Mouse (Mus musculus) intestine, embryonic 14.5 days (tissue): ENCODE data around the gene Fntb. TPM values are rescaled to one million over a fixed set of nuclear protein-coding genes. Genes with fewer than 3 reads are reported as not detected.

Source experiments
- ATAC-seq: fragments of 200-750 bp; cut with Nextera tagmentation; replicated peaks from 2 replicates; pipeline ENCODE4 v1.8.0; 2017; ENCODE audit warnings: low read depth, moderate number of reproducible peaks, moderate TSS enrichment, moderate library complexity; ENCODE audit not compliant: low FRiP score, low TSS enrichment
- DNase-seq: peaks from one replicate; pipeline ENCODE4 v3.0.0-alpha.2; 2018; ENCODE audit warnings: low spot score
- H3K27ac ChIP-seq: fragments of 300-500 bp; sonication (generic); 2 replicates; pipeline ENCODE4 v1.5.1; 2014; ENCODE audit warnings: low read depth, mild to moderate bottlenecking, control low read depth
- H3K27me3 ChIP-seq: fragments of 300-500 bp; sonication (generic); replicated peaks from 2 replicates; pipeline ENCODE4 v1.6.1; 2014; ENCODE audit warnings: low read length, control low read depth; ENCODE audit not compliant: control insufficient read depth, insufficient read depth
- H3K36me3 ChIP-seq: fragments of 300-500 bp; sonication (generic); 2 replicates; pipeline ENCODE4 v1.6.1; 2014; ENCODE audit warnings: low read length, control low read depth; ENCODE audit not compliant: control insufficient read depth, insufficient read depth
- H3K4me1 ChIP-seq: fragments of 300-500 bp; sonication (generic); replicated peaks from 2 replicates; pipeline ENCODE4 v1.6.1; 2014; ENCODE audit warnings: low read length, control low read depth, mixed read lengths; ENCODE audit not compliant: control insufficient read depth, insufficient read depth
- H3K4me2 ChIP-seq: fragments of 300-500 bp; sonication (generic); 2 replicates; pipeline ENCODE4 v1.6.1; 2014; ENCODE audit warnings: low read length
- H3K4me3 ChIP-seq: fragments of 300-500 bp; sonication (generic); 2 replicates; pipeline ENCODE4 v1.5.1; 2014; ENCODE audit warnings: low read depth, low read length, control low read depth, mixed read lengths
- H3K9ac ChIP-seq: fragments of 300-500 bp; sonication (generic); 2 replicates; pipeline ENCODE4 v1.6.1; 2014; ENCODE audit warnings: mild to moderate bottlenecking, low read length
- H3K9me3 ChIP-seq: fragments of 300-500 bp; sonication (generic); 2 replicates; pipeline ENCODE4 v1.6.1; 2016; ENCODE audit warnings: low read length, control low read depth; ENCODE audit not compliant: control insufficient read depth
- WGBS: fragments of 180-500 bp; shearing (Covaris S2); extraction: QIAGEN DNeasy Blood & Tissue Kit; methylation state at CpG from one replicate; pipeline ENCODE4 v1.1.7; 2014; 5-methylcytosine and 5-hydroxymethylcytosine counted together
- polyA plus RNA-seq: library from polyadenylated mRNA; unstranded; fragments of >200 nt; fragmentation: Nextera tagmentation; extraction: Ambion mirVana; gene quantifications from 2 replicates; pipeline ENCODE4 v1.2.1, GENCODE M21; 2014

Fntb gene
- polyA plus RNA-seq, 1 experiment from 2014 or later, result 39.3 TPM

- Histone ChIP-seq H3K4me1 (no peaks in the 10 kb centered on the region), H3K9ac (no peak overlapping the region), H3K9me3 (no peaks in the 10 kb centered on the region), H3K27ac (no peak overlapping the region), H3K36me3 (peaks cover 97% of the 10 kb centered on the region), H3K4me3 (no peak overlapping the region), H3K27me3 (no peaks in the 10 kb centered on the region), H3K4me2 (no peak overlapping the region)
- ATAC-seq (no peak), DNase-seq (no peak)
- 87% methylated on average over 2 of the region's 2 CpGs for WGBS
These were observed 182.8 kb downstream of the Fntb start for GRCm38 (mm10) chr12:76948185-76948584.

DNA sequence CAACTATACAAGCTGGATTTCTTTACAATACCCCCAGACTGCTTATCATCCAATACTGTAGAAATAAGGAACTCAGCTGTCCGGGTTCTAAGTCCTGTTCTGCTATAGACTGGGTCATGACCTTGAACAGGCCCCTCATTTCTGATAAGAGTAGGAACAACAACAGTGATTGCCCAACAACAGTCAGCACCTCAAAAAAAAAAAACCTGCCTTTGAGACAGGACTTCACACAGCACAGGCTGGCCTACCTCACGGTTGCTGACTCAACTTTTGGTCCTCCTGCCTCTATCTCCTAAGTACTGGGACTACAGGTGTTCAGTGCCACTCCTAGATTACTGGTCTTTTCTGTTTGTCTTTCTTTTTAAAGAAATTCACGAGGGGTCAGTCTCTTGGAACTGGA, 183.4 kb downstream of the Fntb start:
- no peaks in the 10 kb centered on the region for H3K27me3 ChIP-seq
- DNase-seq (no peak), ATAC-seq (no peak)
- no peaks in the 10 kb centered on the region for H3K4me1 ChIP-seq
- H3K4me3 ChIP-seq, result no peak overlapping the region
- WGBS, result 66% methylated on average over 3 of the region's 3 CpGs
- H3K4me2 ChIP-seq, result no peak overlapping the region
- no peaks in the 10 kb centered on the region for H3K9me3 ChIP-seq
- H3K36me3 ChIP-seq, result peaks cover 97% of the 10 kb centered on the region
- H3K9ac ChIP-seq, result no peak overlapping the region
- no peak overlapping the region for H3K27ac ChIP-seq

- H3K36me3 ChIP-seq, result peaks cover 86% of the 10 kb centered on the region
- no peak overlapping the region for H3K4me2 ChIP-seq
- no peak for DNase-seq
- no peak overlapping the region for H3K27ac ChIP-seq
- H3K27me3 ChIP-seq, result no peaks in the 10 kb centered on the region
- H3K9me3 ChIP-seq, result no peaks in the 10 kb centered on the region
- H3K4me1 ChIP-seq, result no peaks in the 10 kb centered on the region
- WGBS, result 93% methylated on average over 5 of the region's 5 CpGs
- no peak overlapping the region for H3K9ac ChIP-seq
- no peak for ATAC-seq
- no peak overlapping the region for H3K4me3 ChIP-seq
These were observed 184.9 kb downstream of the Fntb start for GRCm38 (mm10) chr12:76950330-76950729.

DNA sequence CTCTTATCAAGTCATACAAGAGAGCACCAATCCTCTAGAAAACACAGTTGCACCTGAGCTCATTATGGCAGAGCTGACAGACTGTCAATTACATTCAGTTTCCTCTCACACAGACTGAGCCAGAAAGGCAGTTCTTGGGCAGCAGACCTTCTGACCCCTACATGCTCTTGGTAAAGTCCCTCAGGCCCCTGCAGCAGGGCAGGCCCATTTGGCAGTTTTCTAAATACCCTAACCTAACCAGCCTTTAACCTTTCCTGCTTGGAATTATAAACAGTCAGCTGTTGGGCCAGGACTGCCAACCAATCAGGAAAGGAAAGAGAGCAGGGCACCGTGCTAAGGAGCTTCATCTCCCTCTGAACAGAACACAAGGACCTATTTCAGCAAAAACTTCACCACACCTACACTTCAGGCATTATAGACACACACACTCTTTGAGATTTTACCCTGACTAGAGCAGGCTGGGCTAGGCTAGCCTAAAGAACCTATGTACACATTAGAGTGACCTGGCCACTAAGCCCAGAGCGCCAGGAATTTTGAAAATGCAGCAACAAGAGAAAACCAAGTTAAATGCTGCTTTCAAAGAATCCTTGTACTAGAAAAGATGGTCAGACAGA, 188.5 kb downstream of the Fntb start:
- H3K27ac ChIP-seq, result no peak overlapping the region
- no peak overlapping the region for H3K4me2 ChIP-seq
- H3K4me3 ChIP-seq, result no peak overlapping the region
- H3K36me3 ChIP-seq, result peaks cover 82% of the 10 kb centered on the region
- H3K9me3 ChIP-seq, result no peaks in the 10 kb centered on the region
- WGBS, result 58% methylated on average over 2 of the region's 2 CpGs
- ATAC-seq (no peak), DNase-seq (no peak)
- H3K4me1 ChIP-seq, result no peaks in the 10 kb centered on the region
- no peaks in the 10 kb centered on the region for H3K27me3 ChIP-seq
- no peak overlapping the region for H3K9ac ChIP-seq

DNA sequence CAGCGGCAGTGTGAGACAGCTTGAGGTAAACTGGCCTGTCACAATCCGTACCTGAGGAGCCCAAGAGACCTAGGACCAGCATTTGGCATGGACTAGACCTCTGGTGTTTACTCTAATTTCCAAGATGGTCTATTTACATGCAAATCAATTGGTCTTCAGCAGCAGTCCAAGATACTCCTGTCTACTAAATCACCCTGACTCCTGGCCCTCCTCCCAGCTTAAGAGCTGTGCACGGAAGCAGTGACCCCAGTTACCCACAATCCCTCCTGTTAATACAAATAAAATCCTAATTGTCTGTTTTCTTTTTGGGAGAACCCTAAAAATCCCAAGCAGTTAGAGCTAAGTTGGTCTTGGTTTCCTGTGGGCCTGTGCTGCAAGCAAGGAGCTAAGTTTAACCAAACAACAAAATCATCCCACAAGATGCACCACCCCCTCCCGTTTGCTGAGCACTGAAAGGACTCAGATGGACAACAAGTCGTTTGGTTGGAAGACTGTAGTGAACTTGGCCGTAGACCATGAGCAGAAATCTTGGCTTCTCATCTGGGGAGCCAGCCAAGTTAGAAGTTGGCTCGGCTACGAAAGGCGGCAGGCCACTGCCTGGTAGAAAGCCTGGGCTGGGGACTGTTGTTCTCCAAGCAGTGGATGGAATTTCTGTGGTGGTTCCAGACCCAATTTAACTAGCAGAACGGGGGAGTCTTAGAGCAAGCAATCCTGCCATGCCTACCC, 189.5 kb downstream of the Fntb start:
- H3K27me3 ChIP-seq, result no peaks in the 10 kb centered on the region
- ATAC-seq (no peak), DNase-seq (no peak)
- H3K4me1 ChIP-seq, result no peaks in the 10 kb centered on the region
- 70% methylated on average over 10 of the region's 10 CpGs for WGBS
- no peak overlapping the region for H3K4me2 ChIP-seq
- H3K9ac ChIP-seq, result no peak overlapping the region
- no peak overlapping the region for H3K4me3 ChIP-seq
- H3K27ac ChIP-seq, result no peak overlapping the region
- peaks cover 81% of the 10 kb centered on the region for H3K36me3 ChIP-seq
- no peaks in the 10 kb centered on the region for H3K9me3 ChIP-seq

- peaks cover 5% of the 10 kb centered on the region for H3K4me1 ChIP-seq
- WGBS, result 79% methylated on average over 5 of the region's 5 CpGs
- no peak overlapping the region for H3K4me2 ChIP-seq
- H3K4me3 ChIP-seq, result no peak overlapping the region
- no peaks in the 10 kb centered on the region for H3K27me3 ChIP-seq
- peaks cover 57% of the 10 kb centered on the region for H3K36me3 ChIP-seq
- no peak for DNase-seq
- ATAC-seq, result no peak
- no peak overlapping the region for H3K9ac ChIP-seq
- no peaks in the 10 kb centered on the region for H3K9me3 ChIP-seq
- H3K27ac ChIP-seq, result no peak overlapping the region
These were observed 192.3 kb downstream of the Fntb start for GRCm38 (mm10) chr12:76957688-76958087.

- H3K4me2 ChIP-seq, result peak overlapping the region; percentile 83
- peak; percentile 80 for DNase-seq
- peaks cover 33% of the 10 kb centered on the region for H3K36me3 ChIP-seq
- H3K27me3 ChIP-seq, result no peaks in the 10 kb centered on the region
- H3K27ac ChIP-seq, result peak overlapping the region; percentile 62
- 6% methylated on average over 38 of the region's 45 CpGs for WGBS
- H3K9me3 ChIP-seq, result no peaks in the 10 kb centered on the region
- peaks cover 5% of the 10 kb centered on the region for H3K4me1 ChIP-seq
- ATAC-seq, result peak; percentile 45
- peak overlapping the region; percentile 81 for H3K9ac ChIP-seq
- peak overlapping the region; percentile 97 for H3K4me3 ChIP-seq
These were observed 195.9 kb downstream of the Fntb start for GRCm38 (mm10) chr12:76961052-76961931.

DNA sequence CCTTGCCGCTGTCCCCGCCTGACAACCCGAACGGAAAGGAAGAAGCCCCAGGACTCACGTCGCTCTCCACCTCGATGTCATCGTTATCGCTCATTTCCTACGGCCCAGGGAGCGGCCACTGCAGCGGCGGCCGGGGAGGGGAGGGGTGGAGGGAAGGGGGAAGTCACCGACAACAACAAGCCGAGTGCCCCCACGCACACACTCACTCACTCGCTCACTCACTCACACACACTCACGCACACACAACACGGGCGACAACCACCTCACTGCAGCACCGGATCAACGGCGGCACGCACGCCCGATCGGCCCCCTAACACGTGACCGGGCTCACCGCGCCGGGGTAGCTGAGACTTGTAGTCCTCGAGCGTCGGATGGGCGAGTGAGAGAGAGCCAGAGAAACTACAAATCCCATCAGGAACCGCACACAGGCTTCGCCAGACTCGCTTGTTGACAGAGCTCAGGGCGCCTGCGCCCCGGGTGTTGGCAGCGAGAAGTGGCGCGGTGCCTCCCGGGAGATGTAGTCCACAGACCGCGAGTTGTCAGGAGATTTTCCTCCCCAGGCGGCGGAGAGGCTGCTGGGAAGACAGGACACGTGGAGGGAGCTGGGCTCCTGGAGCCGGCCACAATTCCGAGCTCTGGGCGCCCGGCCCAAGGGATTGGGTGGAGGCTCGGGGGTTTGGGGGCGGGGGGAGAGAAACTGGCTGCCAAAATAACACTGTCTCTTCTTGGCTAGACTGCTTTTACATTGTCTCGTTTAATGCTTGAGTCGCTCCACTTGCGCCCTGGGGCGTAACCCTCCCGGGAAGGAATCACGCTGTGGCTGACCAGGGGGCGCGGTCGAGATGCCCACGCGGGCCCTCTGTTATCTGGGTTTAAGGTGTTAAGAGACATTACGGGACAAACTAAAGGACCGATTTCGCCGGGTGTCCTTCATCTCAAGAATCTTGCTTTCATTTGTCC, 196.8 kb downstream of the Fntb start, which contains the start of gene Max:
TSS of gene Max (minus strand) at position 270 of the 960 bp plus-strand sequence.
- peaks cover 29% of the 10 kb centered on the region for H3K36me3 ChIP-seq
- H3K4me2 ChIP-seq, result peak within 1 kb of the TSS; percentile 83
- peak within 1 kb of the TSS; percentile 62 for H3K27ac ChIP-seq
- DNase-seq (peak; percentile 94), ATAC-seq (peak; percentile 98)
- under 1% methylated on average over 69 of the region's 73 CpGs for WGBS
- peak within 1 kb of the TSS; percentile 97 for H3K4me3 ChIP-seq
- peak within 1 kb of the TSS; percentile 81 for H3K9ac ChIP-seq
- no peaks in the 10 kb centered on the region for H3K27me3 ChIP-seq
- no peaks in the 10 kb centered on the region for H3K9me3 ChIP-seq
- peaks cover 5% of the 10 kb centered on the region for H3K4me1 ChIP-seq
